8 mouse cellular contexts compared by ENCODE assay signal in genomic region chr19:47579225-47579787, GRCm38 (mm10). TPM values are rescaled to one million over a fixed set of nuclear protein-coding genes. Genes with fewer than 3 reads are reported as not detected.
DNase-seq lines count a peak whose midpoint lies in the region; ATAC-seq lines count a peak whose summit lies in the region.

Slk (plus strand) TSS chr19:47579678.

- no peaks in the 10 kb centered on the region for H3K36me3 ChIP-seq in intestine, embryonic 14.5 days (ENCODE audit: control insufficient read depth, insufficient read depth, low read length)

- H3K4me2 ChIP-seq in intestine, embryonic 14.5 days (ENCODE audit: low read length): peak within 1 kb of the TSS; percentile 85

- H3K9me3 ChIP-seq in intestine, embryonic 14.5 days (ENCODE audit: control insufficient read depth, low read length): no peaks in the 10 kb centered on the region

- peak; percentile 90 for ATAC-seq in intestine, embryonic 14.5 days (replicated peaks; ENCODE audit: low FRiP score, low TSS enrichment, low read depth)
- ATAC-seq in megakaryocyte-erythroid progenitor cell, adult 5-6 weeks (replicated peaks; ENCODE audit: low FRiP score, low TSS enrichment, poor library complexity, severe bottlenecking): peak; percentile 73

- peaks cover 16% of the 10 kb centered on the region for H3K4me1 ChIP-seq in intestine, embryonic 14.5 days (replicated peaks; ENCODE audit: control insufficient read depth, insufficient read depth, low read length)

- no peaks in the 10 kb centered on the region for H3K27me3 ChIP-seq in intestine, embryonic 14.5 days (replicated peaks; ENCODE audit: control insufficient read depth, insufficient read depth, low read length)

- WGBS in intestine, embryonic 14.5 days: under 1% methylated on average over 83 of the region's 83 CpGs

- H3K27ac ChIP-seq in intestine, embryonic 14.5 days (ENCODE audit: low read depth): peak within 1 kb of the TSS; percentile 97

- peak within 1 kb of the TSS; percentile 97 for H3K9ac ChIP-seq in intestine, embryonic 14.5 days (ENCODE audit: low read length)

- intact Hi-C loops in left cerebral cortex, postnatal 14 days (cut with DNase I): no loop called here

- H3K4me3 ChIP-seq in intestine, embryonic 14.5 days (ENCODE audit: low read depth, low read length): peak within 1 kb of the TSS; percentile 90

- peak; percentile 91 for DNase-seq in adrenal gland, adult 2 months
- peak; percentile 95 for DNase-seq in embryo, embryonic 11 days
- peak; percentile 75 for DNase-seq in gastrocnemius, postnatal 25 days
- peak; percentile 92 for DNase-seq in intestine, embryonic 14.5 days (ENCODE audit: low spot score)
- DNase-seq in left cerebral cortex, postnatal 14 days (ENCODE audit: low spot score in 2 of 2): peak; percentile 76 to 79
- DNase-seq in right cerebral cortex, postnatal 14 days: peak; percentile 72
- peak; percentile 78 for DNase-seq in urinary bladder, postnatal 25 days (ENCODE audit: low spot score)

RNA-seq across cellular contexts. Expression of gene Slk, which starts in this region (rescaled TPM):
- 10 to 100 TPM; 35.6 to 44.1 TPM for total RNA-seq in adrenal gland, adult 2 months (2021)
- polyA plus RNA-seq in adrenal gland, adult 2 months (2012; rRNA removed): 2.7 and 3.1 TPM in 2 replicates
- total RNA-seq in gastrocnemius, postnatal 25 days (2021): 10 to 100 TPM; 25.0 to 27.9 TPM
- 21.1 and 24.5 TPM in 2 replicates for polyA plus RNA-seq in intestine, embryonic 14.5 days (2014; fragmentation: Nextera tagmentation; extraction: Ambion mirVana)
- total RNA-seq in left cerebral cortex, postnatal 14 days (2021): 10 to 100 TPM; 44.4 to 47.0 TPM
- 101 and 110 TPM in 2 replicates for total RNA-seq in megakaryocyte-erythroid progenitor cell, adult 5-6 weeks (2014; fragmentation: Nextera tagmentation)
- 164 and 206 TPM in 2 replicates for total RNA-seq in megakaryocyte-erythroid progenitor cell, adult 5-6 weeks (2017)

Comparison
In these comparisons a context has a peak if more than half of its experiments do, and no peak if none do; other contexts are left out.
1. Peak in every context shown above with its lines: DNase-seq, ATAC-seq, H3K4me3 ChIP-seq and H3K27ac ChIP-seq.